Mouse (Mus musculus) cerebellum, adult 9-10 months (tissue): ENCODE data around the gene Galntl5.
"Not testable (repeated sequence)": the region's sequence is repeated elsewhere in the genome, so short reads cannot be mapped to it uniquely, and the experiment has no call there.

ENCODE experiments used
- DNase-seq: peaks from one replicate; pipeline ENCODE4 v3.0.0; 2022

Gene Galntl5

GRCm38 (mm10) chr5:25211872-25212271 lies 30.6 kb downstream of the Galntl5 start:
- DNase-seq = no peak

DNA sequence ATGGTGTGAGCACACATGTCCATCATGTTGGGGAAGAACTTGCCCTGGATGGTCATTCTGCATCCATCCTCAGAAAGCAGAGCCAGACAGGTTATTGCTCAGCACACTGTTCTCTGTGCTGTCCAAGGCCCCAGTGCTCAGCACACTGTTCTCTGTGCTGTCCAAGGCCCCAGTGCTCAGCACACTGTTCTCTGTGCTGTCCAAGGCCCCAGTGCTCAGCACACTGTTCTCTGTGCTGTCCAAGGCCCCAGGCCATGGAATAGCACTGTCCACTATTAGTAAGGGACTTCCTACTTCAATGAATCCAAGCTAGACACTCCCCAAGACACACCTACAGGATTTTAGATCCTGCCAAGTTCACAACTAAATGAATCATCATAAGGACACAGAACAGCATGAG lies 32.0 kb downstream of the Galntl5 start:
- DNase-seq = not testable (repeated sequence)

GRCm38 (mm10) chr5:25215006-25215405 lies 33.7 kb downstream of the Galntl5 start:
- DNase-seq = no peak

GRCm38 (mm10) chr5:25221604-25222003 lies 40.3 kb downstream of the Galntl5 start, which contains the start of gene Galnt11:
Galnt11 (plus strand) TSS chr5:25221904.
- no peak for DNase-seq

- peak; percentile 91 for DNase-seq
Measured at GRCm38 (mm10) chr5:25222752-25223702, 41.8 kb downstream of the Galntl5 start, which contains the start of gene E130116L18Rik. E130116L18Rik (minus strand) TSS chr5:25223153.

GRCm38 (mm10) chr5:25224377-25224776 lies 43.1 kb downstream of the Galntl5 start:
- DNase-seq = not testable (repeated sequence)

GRCm38 (mm10) chr5:25243101-25243500 lies 61.8 kb downstream of the Galntl5 start:
- DNase-seq = no peak

- DNase-seq = no peak
Measured at GRCm38 (mm10) chr5:25245806-25246472, 64.7 kb downstream of the Galntl5 start.

DNA sequence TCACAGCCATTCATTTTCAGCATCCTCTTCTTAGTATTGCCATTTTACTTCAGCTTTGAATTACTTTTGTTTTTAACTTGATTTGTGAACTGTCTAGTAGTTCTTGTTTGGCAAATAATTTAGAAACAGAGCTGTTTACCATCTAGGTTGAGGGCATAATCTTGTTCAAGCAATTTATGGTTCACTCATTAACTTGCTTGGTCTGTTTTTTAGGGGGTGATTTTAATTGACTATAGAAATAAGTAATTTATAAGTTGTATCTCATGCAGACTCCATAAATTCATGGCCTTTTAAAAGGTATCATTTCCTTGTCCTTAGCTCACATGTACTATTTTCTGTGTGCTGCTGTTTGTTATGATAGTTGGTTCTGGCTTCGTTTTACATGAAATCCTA lies 65.2 kb downstream of the Galntl5 start:
- no peak for DNase-seq

GRCm38 (mm10) chr5:25247036-25247435 lies 65.8 kb downstream of the Galntl5 start:
- no peak for DNase-seq

- DNase-seq = no peak
Measured at GRCm38 (mm10) chr5:25252423-25252822, 71.2 kb downstream of the Galntl5 start.

- no peak for DNase-seq
Measured at GRCm38 (mm10) chr5:25252825-25253544, 71.7 kb downstream of the Galntl5 start.

- no peak for DNase-seq
Measured at GRCm38 (mm10) chr5:25254491-25254890, 73.2 kb downstream of the Galntl5 start.

- DNase-seq = no peak
Measured at GRCm38 (mm10) chr5:25256686-25257085, 75.4 kb downstream of the Galntl5 start.

- no peak for DNase-seq
Measured at GRCm38 (mm10) chr5:25261452-25261851, 80.2 kb downstream of the Galntl5 start.

DNA sequence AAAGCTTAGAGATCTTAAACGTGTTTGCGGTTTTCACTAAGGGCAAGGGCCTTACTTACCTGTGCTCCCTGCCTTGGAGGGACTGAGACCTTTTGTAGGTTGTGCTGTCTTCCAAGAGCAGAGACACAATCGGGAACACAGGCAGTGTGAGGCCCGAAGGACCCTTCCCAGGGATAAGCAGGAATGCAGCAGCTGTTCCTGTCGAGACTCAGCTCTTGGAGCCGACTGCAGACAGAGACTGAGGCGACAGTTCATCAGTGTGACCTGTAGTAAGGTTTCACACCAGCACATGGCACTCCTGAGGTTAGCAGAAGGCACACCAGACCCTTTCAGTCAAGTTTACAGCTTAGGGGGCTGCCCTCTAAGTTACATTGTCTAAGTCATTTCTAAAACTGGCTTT lies 81.0 kb downstream of the Galntl5 start:
- DNase-seq = no peak

DNA sequence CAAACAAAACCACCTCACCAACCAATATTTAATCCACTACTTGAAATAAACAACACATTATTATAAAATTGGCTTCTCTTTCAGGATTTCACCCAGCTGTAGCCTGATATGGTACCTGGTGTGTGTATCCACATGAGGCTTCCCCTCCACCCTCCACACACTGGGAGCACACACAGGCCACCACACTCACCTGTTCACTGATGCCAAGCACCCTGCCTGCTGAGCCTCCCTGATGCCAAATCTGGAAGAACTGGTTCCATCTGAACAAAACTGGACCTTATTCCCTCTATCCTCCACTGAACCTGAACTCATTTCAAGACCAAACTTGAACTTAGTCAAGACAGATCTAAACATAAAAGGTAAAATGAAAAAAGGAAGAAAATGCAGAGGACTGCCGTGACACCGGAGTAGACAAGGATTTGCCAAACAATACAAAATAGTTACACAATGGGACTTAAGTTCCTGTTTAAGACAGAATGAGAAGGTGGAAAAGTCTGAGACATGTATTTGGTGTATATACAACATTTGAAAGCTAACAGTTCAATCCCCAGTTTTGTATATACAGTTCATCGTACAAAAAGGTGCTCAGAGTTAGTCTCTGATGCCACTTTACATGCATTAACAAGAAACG lies 87.1 kb downstream of the Galntl5 start:
- no peak for DNase-seq
